Mouse (Mus musculus): ENCODE results near the gene Crmp1. TPM values are rescaled to one million over a fixed set of nuclear protein-coding genes. Genes with fewer than 3 reads are reported as not detected.

The Crmp1 gene
- polyA plus RNA-seq, 1 experiment: 0.05 TPM

GRCm38 (mm10) chr5:37244666-37245242 lies 3.0 kb downstream of the Crmp1 start:
- Histone ChIP-seq H3K27me3 (ENCODE audit: control insufficient read depth, insufficient read depth, insufficient read length) (peaks cover 27% of the 10 kb centered on the region), H3ac (ENCODE audit: control insufficient read depth, insufficient read length, low read depth) (no peak overlapping the region), H3K4me3 (ENCODE audit: insufficient read depth, poor library complexity, severe bottlenecking) (no peak overlapping the region), H3K79me3 (ENCODE audit: low read depth) (no peaks in the 10 kb centered on the region), H3K36me3 (ENCODE audit: control insufficient read depth, insufficient read depth) (no peaks in the 10 kb centered on the region), H3K79me2 (ENCODE audit: control insufficient read depth, insufficient read depth) (no peaks in the 10 kb centered on the region)
- no peak for TF ChIP-seq USF1 (IDR thresholded peaks at IDR 0.05; ENCODE audit: low read depth)
- no peak for TF ChIP-seq CTCF (IDR thresholded peaks at IDR 0.05; ENCODE audit: control insufficient read depth, insufficient read depth, insufficient read length)
- TF ChIP-seq MAX (IDR thresholded peaks at IDR 0.05): no peak
- TF ChIP-seq MYOG (IDR thresholded peaks at IDR 0.05; ENCODE audit: control insufficient read depth, extremely low read depth, insufficient read length): no peak
- TF ChIP-seq MYOD1 (IDR thresholded peaks at IDR 0.05; ENCODE audit: control insufficient read depth, insufficient read length, low read depth): no peak
- no peak for TF ChIP-seq FOSL1 (IDR thresholded peaks at IDR 0.05; ENCODE audit: insufficient read depth, low read length, poor library complexity, severe bottlenecking)

DNA sequence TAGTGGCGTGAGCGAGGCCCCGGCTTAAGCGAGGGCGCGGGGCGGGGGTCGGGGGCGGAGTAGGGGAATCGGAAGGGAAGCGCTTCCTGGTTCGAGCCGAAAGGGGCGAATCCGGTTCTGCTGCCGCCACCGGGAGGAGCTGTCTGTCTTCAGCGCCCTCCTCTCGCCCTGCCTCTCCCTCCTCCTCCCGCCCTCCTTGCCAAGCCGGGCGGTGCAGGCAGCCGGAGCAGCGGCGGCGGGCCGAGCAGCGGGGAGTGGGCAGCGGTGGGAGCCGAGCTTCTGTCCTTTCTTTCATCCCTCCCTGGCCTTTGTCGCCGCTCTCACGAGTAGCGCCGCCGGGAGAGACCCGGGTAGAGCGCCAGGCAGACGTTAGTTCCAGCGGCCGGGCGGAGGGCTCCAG lies 3.9 kb downstream of the Crmp1 start:
- H3ac ChIP-seq (ENCODE audit: control insufficient read depth, insufficient read length, low read depth): no peak overlapping the region
- TF ChIP-seq USF1 (IDR thresholded peaks at IDR 0.05; ENCODE audit: low read depth): no peak
- TF ChIP-seq MYOG (IDR thresholded peaks at IDR 0.05; ENCODE audit: control insufficient read depth, extremely low read depth, insufficient read length): no peak
- no peak for TF ChIP-seq CTCF (IDR thresholded peaks at IDR 0.05; ENCODE audit: control insufficient read depth, insufficient read depth, insufficient read length)
- TF ChIP-seq MAX (IDR thresholded peaks at IDR 0.05): no peak
- TF ChIP-seq MYOD1 (IDR thresholded peaks at IDR 0.05; ENCODE audit: control insufficient read depth, insufficient read length, low read depth): no peak
- no peak for TF ChIP-seq CEBPB (IDR thresholded peaks at IDR 0.05; ENCODE audit: low read depth)
- TF ChIP-seq FOSL1 (IDR thresholded peaks at IDR 0.05; ENCODE audit: insufficient read depth, low read length, poor library complexity, severe bottlenecking): no peak
- H3K4me3 ChIP-seq (ENCODE audit: insufficient read depth, poor library complexity, severe bottlenecking): no peak overlapping the region
- H3K79me3 ChIP-seq (ENCODE audit: low read depth): no peaks in the 10 kb centered on the region
- H3K36me3 ChIP-seq (ENCODE audit: control insufficient read depth, insufficient read depth): no peaks in the 10 kb centered on the region
- no peaks in the 10 kb centered on the region for H3K79me2 ChIP-seq (ENCODE audit: control insufficient read depth, insufficient read depth)
- H3K27me3 ChIP-seq (ENCODE audit: control insufficient read depth, insufficient read depth, insufficient read length): peaks cover 27% of the 10 kb centered on the region

DNA sequence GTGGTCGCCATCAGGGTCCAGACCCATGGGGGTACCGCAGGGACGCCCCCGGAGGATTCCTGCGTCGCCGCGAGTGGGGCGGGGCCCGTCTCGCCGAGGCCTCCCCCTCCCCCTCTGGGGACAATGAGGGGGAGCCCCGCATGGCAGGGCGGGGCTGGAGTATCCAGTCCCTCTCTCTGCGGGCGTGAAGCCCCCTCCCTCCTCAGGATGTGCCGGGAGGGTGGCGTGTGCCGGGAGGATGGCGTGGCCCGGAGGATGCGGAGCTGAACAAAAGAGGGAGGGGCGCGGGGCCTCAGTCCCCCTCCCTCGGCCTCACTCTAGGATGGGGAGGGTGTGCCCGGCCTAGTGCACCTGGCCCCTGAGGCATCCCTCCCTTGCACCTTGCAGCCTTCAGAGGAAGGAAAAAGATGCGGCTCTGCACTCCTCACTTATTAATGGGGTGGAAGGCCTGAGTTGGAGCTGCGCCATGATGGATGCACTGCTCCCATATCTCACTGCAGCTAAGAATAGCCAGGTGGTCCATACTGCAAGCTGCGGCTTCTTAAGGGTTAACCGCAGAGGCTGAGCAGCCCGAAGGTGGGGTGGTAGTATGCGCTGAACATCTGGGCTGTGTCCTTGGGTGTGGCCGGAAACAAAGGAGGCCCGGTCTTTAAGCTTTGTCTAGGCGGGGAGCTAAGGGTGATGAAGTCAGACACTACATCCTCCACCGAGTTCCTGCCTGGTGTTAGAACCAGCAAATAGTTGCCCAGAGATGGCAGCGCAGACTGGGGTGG lies 4.6 kb downstream of the Crmp1 start:
- no peaks in the 10 kb centered on the region for H3K36me3 ChIP-seq (ENCODE audit: control insufficient read depth, insufficient read depth)
- TF ChIP-seq FOSL1 (IDR thresholded peaks at IDR 0.05; ENCODE audit: insufficient read depth, low read length, poor library complexity, severe bottlenecking) (no peak), MYOG (IDR thresholded peaks at IDR 0.05; ENCODE audit: control insufficient read depth, extremely low read depth, insufficient read length) (no peak), CEBPB (IDR thresholded peaks at IDR 0.05; ENCODE audit: low read depth) (no peak), USF1 (IDR thresholded peaks at IDR 0.05; ENCODE audit: low read depth) (no peak), MYOD1 (IDR thresholded peaks at IDR 0.05; ENCODE audit: control insufficient read depth, insufficient read length, low read depth) (no peak), CTCF (IDR thresholded peaks at IDR 0.05; ENCODE audit: control insufficient read depth, insufficient read depth, insufficient read length) (no peak), MAX (IDR thresholded peaks at IDR 0.05) (no peak)
- H3K4me3 ChIP-seq (ENCODE audit: insufficient read depth, poor library complexity, severe bottlenecking): no peak overlapping the region
- no peaks in the 10 kb centered on the region for H3K79me2 ChIP-seq (ENCODE audit: control insufficient read depth, insufficient read depth)
- H3ac ChIP-seq (ENCODE audit: control insufficient read depth, insufficient read length, low read depth): no peak overlapping the region
- no peaks in the 10 kb centered on the region for H3K79me3 ChIP-seq (ENCODE audit: low read depth)
- H3K27me3 ChIP-seq (ENCODE audit: control insufficient read depth, insufficient read depth, insufficient read length): peaks cover 27% of the 10 kb centered on the region

DNA sequence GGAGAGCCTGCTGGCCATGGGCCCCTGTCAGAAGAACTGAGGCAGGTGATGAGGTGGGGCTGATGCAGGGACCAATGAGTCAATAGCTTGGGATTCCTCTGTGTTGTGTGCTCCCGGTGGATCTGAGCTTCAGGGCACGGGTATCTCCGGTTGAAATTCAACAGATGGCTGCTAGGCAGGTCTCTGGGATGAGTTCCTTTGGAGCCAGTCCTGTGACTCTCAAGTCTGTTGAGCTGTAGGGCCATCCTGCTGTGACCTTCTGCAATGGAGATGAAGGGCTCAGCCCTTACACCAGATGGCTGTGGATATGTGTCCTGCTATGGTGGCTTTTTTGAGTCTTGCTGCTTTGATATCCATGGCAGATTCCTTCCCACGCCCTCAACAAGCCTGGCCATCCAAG lies 5.7 kb downstream of the Crmp1 start:
- peaks cover 27% of the 10 kb centered on the region for H3K27me3 ChIP-seq (ENCODE audit: control insufficient read depth, insufficient read depth, insufficient read length)
- H3ac ChIP-seq (ENCODE audit: control insufficient read depth, insufficient read length, low read depth): no peak overlapping the region
- no peak for TF ChIP-seq MYOD1 (IDR thresholded peaks at IDR 0.05; ENCODE audit: control insufficient read depth, insufficient read length, low read depth)
- TF ChIP-seq USF1 (IDR thresholded peaks at IDR 0.05; ENCODE audit: low read depth): no peak
- no peak for TF ChIP-seq MAX (IDR thresholded peaks at IDR 0.05)
- TF ChIP-seq CEBPB (IDR thresholded peaks at IDR 0.05; ENCODE audit: low read depth): no peak
- no peak for TF ChIP-seq CTCF (IDR thresholded peaks at IDR 0.05; ENCODE audit: control insufficient read depth, insufficient read depth, insufficient read length)
- no peak for TF ChIP-seq FOSL1 (IDR thresholded peaks at IDR 0.05; ENCODE audit: insufficient read depth, low read length, poor library complexity, severe bottlenecking)
- TF ChIP-seq MYOG (IDR thresholded peaks at IDR 0.05; ENCODE audit: control insufficient read depth, extremely low read depth, insufficient read length): no peak
- no peak overlapping the region for H3K4me3 ChIP-seq (ENCODE audit: insufficient read depth, poor library complexity, severe bottlenecking)
- H3K79me3 ChIP-seq (ENCODE audit: low read depth): no peaks in the 10 kb centered on the region
- no peaks in the 10 kb centered on the region for H3K36me3 ChIP-seq (ENCODE audit: control insufficient read depth, insufficient read depth)
- no peaks in the 10 kb centered on the region for H3K79me2 ChIP-seq (ENCODE audit: control insufficient read depth, insufficient read depth)

- H3K79me3 ChIP-seq (ENCODE audit: low read depth): no peaks in the 10 kb centered on the region
- H3K79me2 ChIP-seq (ENCODE audit: control insufficient read depth, insufficient read depth): no peaks in the 10 kb centered on the region
- TF ChIP-seq USF1 (IDR thresholded peaks at IDR 0.05; ENCODE audit: low read depth) (no peak), MYOG (IDR thresholded peaks at IDR 0.05; ENCODE audit: control insufficient read depth, extremely low read depth, insufficient read length) (no peak)
- no peak overlapping the region for H3ac ChIP-seq (ENCODE audit: control insufficient read depth, insufficient read length, low read depth)
- peaks cover 27% of the 10 kb centered on the region for H3K27me3 ChIP-seq (ENCODE audit: control insufficient read depth, insufficient read depth, insufficient read length)
- H3K36me3 ChIP-seq (ENCODE audit: control insufficient read depth, insufficient read depth): no peaks in the 10 kb centered on the region
- no peak overlapping the region for H3K4me3 ChIP-seq (ENCODE audit: insufficient read depth, poor library complexity, severe bottlenecking)
Observed at GRCm38 (mm10) chr5:37248870-37249269, 7.1 kb downstream of the Crmp1 start.
